Mouse (Mus musculus): ENCODE results near the gene Mogat2. TPM values are rescaled to one million over a fixed set of nuclear protein-coding genes. Genes with fewer than 3 reads are reported as not detected.

The Mogat2 gene
- polyA plus RNA-seq, 1 experiment from 2014 or later, result 3.2 TPM

DNA sequence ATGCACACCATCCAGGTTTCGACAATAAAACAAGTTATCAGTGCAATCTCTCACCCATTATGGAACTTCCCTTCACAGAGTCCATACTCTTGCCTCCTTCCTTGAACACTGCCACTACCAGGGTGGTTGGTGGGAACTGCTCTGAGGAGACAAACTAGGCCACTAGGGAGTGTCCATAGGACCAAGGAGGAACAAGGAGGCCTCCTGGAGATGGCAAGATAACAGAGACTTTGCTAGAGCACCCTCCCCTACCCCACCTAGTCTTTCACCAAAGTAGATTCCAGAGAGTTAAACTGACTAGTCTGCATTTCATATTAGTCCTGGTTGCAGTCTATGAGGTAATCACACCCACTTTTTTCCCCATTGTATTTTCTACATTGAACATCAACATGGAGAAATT, 58.3 kb downstream of the Mogat2 start:
- H3K36me3 ChIP-seq (ENCODE audit: control insufficient read depth, insufficient read depth, low read length), result no peaks in the 10 kb centered on the region
- no peaks in the 10 kb centered on the region for H3K9me3 ChIP-seq (replicated peaks; ENCODE audit: control insufficient read depth, low read length)
- no peak overlapping the region for H3K4me2 ChIP-seq (ENCODE audit: low read length)
- no peak overlapping the region for H3K9ac ChIP-seq (ENCODE audit: low read length)
- WGBS, result 88% methylated on average over 1 of the region's 1 CpGs
- H3K27me3 ChIP-seq (replicated peaks; ENCODE audit: control insufficient read depth, insufficient read depth, low read length), result no peaks in the 10 kb centered on the region; the same call in 1 of the 2 replicates
- no peak overlapping the region for H3K27ac ChIP-seq (ENCODE audit: low read depth, low read length)
- no peak overlapping the region for H3K4me3 ChIP-seq (ENCODE audit: low read depth, low read length)
- DNase-seq (ENCODE audit: low spot score), result no peak
- H3K4me1 ChIP-seq (ENCODE audit: control insufficient read depth, insufficient read depth, low read length), result no peaks in the 10 kb centered on the region
- no peak for ATAC-seq

DNA sequence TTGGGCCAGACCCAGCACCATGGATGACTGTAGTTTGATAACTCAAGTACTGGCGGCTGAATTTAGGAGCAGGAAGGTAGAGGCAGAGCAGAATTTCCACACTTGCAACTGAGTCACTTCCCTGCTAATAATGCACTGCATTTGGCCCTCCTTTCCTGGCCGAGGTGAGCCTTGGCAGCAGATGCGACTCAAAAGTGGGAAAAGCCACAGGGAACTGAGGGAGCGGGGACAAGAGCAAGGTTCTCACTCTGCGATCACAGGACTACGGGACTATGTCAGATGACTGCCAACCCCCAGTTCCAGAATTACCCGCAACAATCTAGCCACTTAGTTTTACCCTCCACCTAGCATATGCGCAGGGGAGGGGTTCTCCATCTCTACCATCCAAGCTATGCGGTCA, 59.1 kb downstream of the Mogat2 start:
- no peaks in the 10 kb centered on the region; the same call in 1 of the 2 replicates for H3K27me3 ChIP-seq (replicated peaks; ENCODE audit: control insufficient read depth, insufficient read depth, low read length)
- no peak overlapping the region for H3K9ac ChIP-seq (ENCODE audit: low read length)
- H3K4me2 ChIP-seq (ENCODE audit: low read length), result no peak overlapping the region
- no peaks in the 10 kb centered on the region for H3K36me3 ChIP-seq (ENCODE audit: control insufficient read depth, insufficient read depth, low read length)
- 97% methylated on average over 9 of the region's 9 CpGs for WGBS
- no peaks in the 10 kb centered on the region for H3K4me1 ChIP-seq (ENCODE audit: control insufficient read depth, insufficient read depth, low read length)
- DNase-seq (ENCODE audit: low spot score) (no peak), ATAC-seq (no peak)
- no peaks in the 10 kb centered on the region for H3K9me3 ChIP-seq (replicated peaks; ENCODE audit: control insufficient read depth, low read length)
- H3K27ac ChIP-seq (ENCODE audit: low read depth, low read length), result no peak overlapping the region
- H3K4me3 ChIP-seq (ENCODE audit: low read depth, low read length), result no peak overlapping the region

DNA sequence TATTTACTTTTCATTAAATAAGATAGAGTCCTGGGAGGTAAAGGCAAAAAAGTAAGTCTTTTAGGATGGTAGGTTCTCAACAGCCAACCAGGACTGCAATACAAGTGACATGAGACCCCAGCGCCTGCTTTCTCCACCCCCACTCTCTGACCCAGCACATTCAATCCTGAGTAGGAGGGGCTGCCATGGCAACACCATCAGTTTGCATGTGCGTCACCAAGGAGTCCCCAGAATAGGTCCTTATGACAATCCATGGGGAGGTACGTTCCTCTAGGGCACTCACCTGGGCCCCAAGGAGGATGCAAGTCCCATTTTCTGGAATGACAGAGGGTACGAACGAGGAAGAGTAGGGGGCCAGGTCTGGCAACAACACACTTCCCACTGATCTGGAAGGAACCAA, 61.0 kb downstream of the Mogat2 start:
- Histone ChIP-seq H3K27ac (ENCODE audit: low read depth, low read length) (no peak overlapping the region), H3K4me2 (ENCODE audit: low read length) (no peak overlapping the region)
- WGBS, result 64% methylated on average over 5 of the region's 5 CpGs

GRCm38 (mm10) chr7:99175666-99176065, 62.8 kb downstream of the Mogat2 start:
- Histone ChIP-seq H3K27me3 (replicated peaks; ENCODE audit: control insufficient read depth, insufficient read depth, low read length) (no peaks in the 10 kb centered on the region), H3K9ac (ENCODE audit: low read length) (no peak overlapping the region), H3K4me3 (ENCODE audit: low read depth, low read length) (no peak overlapping the region), H3K36me3 (ENCODE audit: control insufficient read depth, insufficient read depth, low read length) (no peaks in the 10 kb centered on the region), H3K4me2 (ENCODE audit: low read length) (no peak overlapping the region), H3K9me3 (replicated peaks; ENCODE audit: control insufficient read depth, low read length) (no peaks in the 10 kb centered on the region), H3K4me1 (ENCODE audit: control insufficient read depth, insufficient read depth, low read length) (no peaks in the 10 kb centered on the region), H3K27ac (ENCODE audit: low read depth, low read length) (no peak overlapping the region)
- 97% methylated on average over 9 of the region's 9 CpGs for WGBS
- ATAC-seq (no peak), DNase-seq (ENCODE audit: low spot score) (no peak)

More for the DNA sequence above, 61.0 kb downstream of the Mogat2 start:
- ATAC-seq (no peak), DNase-seq (ENCODE audit: low spot score) (no peak)
- Histone ChIP-seq H3K27me3 (replicated peaks; ENCODE audit: control insufficient read depth, insufficient read depth, low read length) (no peaks in the 10 kb centered on the region; the same call in 1 of the 2 replicates), H3K9ac (ENCODE audit: low read length) (no peak overlapping the region), H3K4me3 (ENCODE audit: low read depth, low read length) (no peak overlapping the region), H3K9me3 (replicated peaks; ENCODE audit: control insufficient read depth, low read length) (no peaks in the 10 kb centered on the region), H3K4me1 (ENCODE audit: control insufficient read depth, insufficient read depth, low read length) (no peaks in the 10 kb centered on the region), H3K36me3 (ENCODE audit: control insufficient read depth, insufficient read depth, low read length) (no peaks in the 10 kb centered on the region)

DNA sequence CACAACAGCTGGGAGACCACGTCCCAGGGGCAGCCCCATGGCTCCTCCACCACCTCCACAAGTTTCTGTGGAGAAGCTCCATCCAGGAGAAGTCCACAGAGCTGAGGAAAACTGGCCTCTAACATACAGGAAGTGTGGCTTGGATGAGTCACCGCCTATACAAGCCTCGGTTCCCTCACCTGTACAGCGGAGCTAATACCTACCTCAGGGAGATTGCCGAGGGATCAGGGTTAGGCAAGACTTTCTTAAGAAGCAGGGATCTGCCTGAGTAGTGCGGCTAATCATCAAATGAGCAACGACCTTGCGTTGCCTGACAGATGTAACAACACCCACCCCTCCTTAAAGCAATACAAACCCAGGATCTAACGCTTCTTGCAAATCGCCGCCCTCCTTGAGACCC, 63.3 kb downstream of the Mogat2 start:
- Histone ChIP-seq H3K4me2 (ENCODE audit: low read length) (no peak overlapping the region), H3K27ac (ENCODE audit: low read depth, low read length) (no peak overlapping the region), H3K36me3 (ENCODE audit: control insufficient read depth, insufficient read depth, low read length) (no peaks in the 10 kb centered on the region), H3K4me1 (ENCODE audit: control insufficient read depth, insufficient read depth, low read length) (no peaks in the 10 kb centered on the region), H3K9me3 (replicated peaks; ENCODE audit: control insufficient read depth, low read length) (no peaks in the 10 kb centered on the region), H3K27me3 (replicated peaks; ENCODE audit: control insufficient read depth, insufficient read depth, low read length) (no peaks in the 10 kb centered on the region), H3K9ac (ENCODE audit: low read length) (no peak overlapping the region), H3K4me3 (ENCODE audit: low read depth, low read length) (no peak overlapping the region)
- 92% methylated on average over 11 of the region's 11 CpGs for WGBS
- no peak for DNase-seq (ENCODE audit: low spot score)
- ATAC-seq, result no peak

- Histone ChIP-seq H3K9ac (ENCODE audit: low read length) (no peak overlapping the region), H3K27me3 (replicated peaks; ENCODE audit: control insufficient read depth, insufficient read depth, low read length) (no peaks in the 10 kb centered on the region), H3K4me3 (ENCODE audit: low read depth, low read length) (no peak overlapping the region), H3K27ac (ENCODE audit: low read depth, low read length) (no peak overlapping the region), H3K4me2 (ENCODE audit: low read length) (no peak overlapping the region), H3K36me3 (ENCODE audit: control insufficient read depth, insufficient read depth, low read length) (no peaks in the 10 kb centered on the region), H3K4me1 (ENCODE audit: control insufficient read depth, insufficient read depth, low read length) (no peaks in the 10 kb centered on the region), H3K9me3 (replicated peaks; ENCODE audit: control insufficient read depth, low read length) (no peaks in the 10 kb centered on the region)
- whole genome bisulfite sequencing, result 80% methylated on average over 4 of the region's 4 CpGs
- ATAC-seq, result no peak
- no peak for DNase-seq (ENCODE audit: low spot score)
Measured at GRCm38 (mm10) chr7:99174006-99174405, 64.4 kb downstream of the Mogat2 start.

- ATAC-seq, result no peak
- no peaks in the 10 kb centered on the region for H3K9me3 ChIP-seq (replicated peaks; ENCODE audit: control insufficient read depth, low read length)
- WGBS, result 85% methylated on average over 6 of the region's 6 CpGs
Measured at GRCm38 (mm10) chr7:99172898-99173297, 65.5 kb downstream of the Mogat2 start.

GRCm38 (mm10) chr7:99171730-99172463, 66.5 kb downstream of the Mogat2 start:
- DNase-seq (ENCODE audit: low spot score) (no peak), ATAC-seq (no peak)
- H3K4me3 ChIP-seq (ENCODE audit: low read depth, low read length), result no peak overlapping the region
- H3K27me3 ChIP-seq (replicated peaks; ENCODE audit: control insufficient read depth, insufficient read depth, low read length), result no peaks in the 10 kb centered on the region
- H3K4me1 ChIP-seq (ENCODE audit: control insufficient read depth, insufficient read depth, low read length), result no peaks in the 10 kb centered on the region
- H3K9ac ChIP-seq (ENCODE audit: low read length), result no peak overlapping the region
- H3K9me3 ChIP-seq (replicated peaks; ENCODE audit: control insufficient read depth, low read length), result no peaks in the 10 kb centered on the region
- WGBS, result 73% methylated on average over 10 of the region's 10 CpGs
- H3K4me2 ChIP-seq (ENCODE audit: low read length), result no peak overlapping the region
- H3K36me3 ChIP-seq (ENCODE audit: control insufficient read depth, insufficient read depth, low read length), result no peaks in the 10 kb centered on the region
- H3K27ac ChIP-seq (ENCODE audit: low read depth, low read length), result no peak overlapping the region

More at GRCm38 (mm10) chr7:99172898-99173297, 65.5 kb downstream of the Mogat2 start:
- H3K9ac ChIP-seq (ENCODE audit: low read length), result no peak overlapping the region
- H3K4me2 ChIP-seq (ENCODE audit: low read length), result no peak overlapping the region
- H3K36me3 ChIP-seq (ENCODE audit: control insufficient read depth, insufficient read depth, low read length), result no peaks in the 10 kb centered on the region
- no peak overlapping the region for H3K27ac ChIP-seq (ENCODE audit: low read depth, low read length)
- no peak overlapping the region for H3K4me3 ChIP-seq (ENCODE audit: low read depth, low read length)
- DNase-seq (ENCODE audit: low spot score), result no peak
- no peaks in the 10 kb centered on the region for H3K27me3 ChIP-seq (replicated peaks; ENCODE audit: control insufficient read depth, insufficient read depth, low read length)
- no peaks in the 10 kb centered on the region for H3K4me1 ChIP-seq (ENCODE audit: control insufficient read depth, insufficient read depth, low read length)

DNA sequence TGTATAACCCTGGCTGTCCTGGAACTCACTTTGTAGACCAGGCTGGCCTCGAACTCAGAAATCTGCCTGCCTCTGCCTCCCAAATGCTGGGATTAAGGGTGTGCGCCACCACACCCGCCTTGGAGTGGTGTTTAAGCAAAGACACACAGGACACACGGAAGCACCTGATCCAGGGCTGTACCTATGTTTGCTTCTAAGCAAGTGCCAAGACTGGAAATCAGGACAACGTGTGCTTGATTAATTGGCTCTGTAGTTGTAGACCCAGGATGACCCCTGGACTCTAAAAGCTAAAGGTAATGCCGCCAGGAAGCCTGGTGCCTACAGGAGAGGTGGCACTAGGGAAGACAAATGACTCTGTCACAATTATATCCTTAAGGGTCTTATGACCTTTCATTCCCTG, 67.9 kb downstream of the Mogat2 start:
- H3K36me3 ChIP-seq (ENCODE audit: control insufficient read depth, insufficient read depth, low read length), result no peaks in the 10 kb centered on the region
- no peaks in the 10 kb centered on the region for H3K27me3 ChIP-seq (replicated peaks; ENCODE audit: control insufficient read depth, insufficient read depth, low read length)
- no peak overlapping the region for H3K4me3 ChIP-seq (ENCODE audit: low read depth, low read length)
- H3K27ac ChIP-seq (ENCODE audit: low read depth, low read length), result no peak overlapping the region
- ATAC-seq (no peak), DNase-seq (ENCODE audit: low spot score) (no peak)
- 91% methylated on average over 6 of the region's 6 CpGs for WGBS
- no peak overlapping the region for H3K9ac ChIP-seq (ENCODE audit: low read length)
- no peak overlapping the region for H3K4me2 ChIP-seq (ENCODE audit: low read length)
- no peaks in the 10 kb centered on the region for H3K9me3 ChIP-seq (replicated peaks; ENCODE audit: control insufficient read depth, low read length)
- H3K4me1 ChIP-seq (ENCODE audit: control insufficient read depth, insufficient read depth, low read length), result no peaks in the 10 kb centered on the region
